Mouse (Mus musculus) erythroid progenitor cell, adult 5-6 weeks (primary cell): ENCODE measurements around the gene Rad17. TPM values are rescaled to one million over a fixed set of nuclear protein-coding genes. Genes with fewer than 3 reads are reported as not detected.

Source experiments
- ATAC-seq: replicated peaks from 2 replicates; pipeline ENCODE4 v1.8.0; 2016; ENCODE audit warnings: moderate number of reproducible peaks, mild to moderate bottlenecking, moderate TSS enrichment, inconsistent platforms; ENCODE audit not compliant: poor library complexity, low FRiP score, severe bottlenecking
- total RNA-seq, 2 experiments: library from RNA; stranded (forward) in 1 of 2; stranded (reverse) in 1 of 2; fragments of 150-400 nt in 1 of 2; fragments of 186-747, 209-891 nt in 1 of 2; gene quantifications; 2 replicates each; pipeline versions ENCODE4 v1.2.3 to v1.2.4; 2015 to 2017; ENCODE audit warnings: low replicate concordance in 2 of 2

Rad17 gene
- total RNA-seq, 2 experiments from 2014 or later: 19.7 to 23.5 TPM

DNA sequence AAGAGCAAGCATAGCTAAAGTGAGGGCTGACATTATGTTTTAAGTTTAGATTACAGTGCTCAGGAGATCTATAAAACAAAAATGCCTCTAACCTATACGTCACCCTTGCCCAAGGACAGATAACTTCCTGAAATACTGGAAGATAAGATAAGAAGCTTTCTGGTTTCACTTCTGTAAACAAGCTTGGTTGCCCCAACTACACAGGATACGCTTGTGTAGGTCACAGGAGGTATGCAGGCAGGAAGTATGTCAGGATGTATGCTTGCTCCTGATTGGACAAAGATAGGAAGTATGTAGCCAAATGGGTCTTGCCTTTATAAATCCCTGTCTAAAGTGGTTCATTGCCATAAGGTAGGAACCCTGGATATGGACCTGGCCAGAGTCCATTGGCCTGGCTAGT, 74.9 kb downstream of the Rad17 start:
- no peak for ATAC-seq

DNA sequence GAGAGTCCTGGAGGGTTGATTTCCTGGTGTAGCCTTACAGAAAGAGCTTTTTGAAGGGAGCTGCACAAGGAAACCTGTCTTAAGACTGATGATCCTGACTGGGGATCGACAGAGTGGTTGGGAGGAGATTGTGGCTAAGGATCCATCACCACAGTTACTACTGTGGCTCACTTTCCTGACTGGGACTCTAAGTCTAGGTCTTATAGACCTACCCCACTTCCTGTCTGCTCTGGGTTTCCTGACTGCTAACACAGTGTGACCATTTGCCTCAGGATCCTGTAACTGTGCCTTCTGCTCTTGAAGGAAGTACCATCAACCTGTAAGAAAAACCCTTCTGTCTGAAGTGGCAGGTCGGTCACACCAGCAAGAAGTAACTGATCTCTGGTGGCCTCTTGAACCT, 80.1 kb downstream of the Rad17 start:
- no peak for ATAC-seq

DNA sequence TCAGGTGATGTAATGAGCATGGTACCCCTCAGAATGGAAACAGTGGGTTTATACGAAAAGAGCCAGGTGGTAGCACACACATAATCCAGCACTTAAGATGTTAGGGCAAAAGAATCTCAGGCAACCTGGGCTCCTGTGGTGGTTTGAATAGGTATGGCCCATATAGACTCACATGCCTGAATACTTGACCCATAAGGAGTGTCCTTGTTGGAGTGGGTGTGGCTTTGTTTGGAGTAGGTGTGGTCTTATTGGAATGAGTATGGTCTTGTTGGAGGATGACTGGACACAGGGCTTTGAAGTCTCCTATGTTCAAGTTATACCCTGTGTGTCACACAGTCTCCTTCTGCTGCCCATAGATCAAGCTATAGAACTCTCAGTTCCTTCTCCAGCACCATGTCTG, 82.5 kb downstream of the Rad17 start:
- no peak for ATAC-seq

Other genes starting within 250 kb of the Rad17 start
- gene Naip1, start 198.2 kb downstream of the Rad17 start, total RNA-seq (2015; ENCODE audit: low replicate concordance): not detected in 2 replicates
- gene Naip1, start 198.2 kb downstream of the Rad17 start, total RNA-seq (2017; ENCODE audit: low replicate concordance): not detected in 2 replicates
- 13.4 and 25.9 TPM in 2 replicates for gene Gtf2h2, start 158.5 kb downstream of the Rad17 start, total RNA-seq (2015; ENCODE audit: low replicate concordance)
- gene Gtf2h2, start 158.5 kb downstream of the Rad17 start, total RNA-seq (2017; ENCODE audit: low replicate concordance): 13.9 and 15.7 TPM in 2 replicates
- not detected in 2 replicates for gene Ocln, start 98.3 kb downstream of the Rad17 start, total RNA-seq (2015; ENCODE audit: low replicate concordance)
- not detected in 2 replicates for gene Ocln, start 98.3 kb downstream of the Rad17 start, total RNA-seq (2017; ENCODE audit: low replicate concordance)
- not detected in 2 replicates for gene Marveld2, start 34.1 kb downstream of the Rad17 start, total RNA-seq (2015; ENCODE audit: low replicate concordance)
- gene Marveld2, start 34.1 kb downstream of the Rad17 start, total RNA-seq (2017; ENCODE audit: low replicate concordance): 0.39 and 1.1 TPM in 2 replicates
- 132 and 133 TPM in 2 replicates for gene Ak6, start 72 bp downstream of the Rad17 start, total RNA-seq (2015; ENCODE audit: low replicate concordance)
- gene Ak6, start 72 bp downstream of the Rad17 start, total RNA-seq (2017; ENCODE audit: low replicate concordance): 47.4 and 85.9 TPM in 2 replicates
- gene Taf9, start 528 bp upstream of the Rad17 start, total RNA-seq (2015; ENCODE audit: low replicate concordance): 14.4 and 42.8 TPM in 2 replicates
- gene Taf9, start 528 bp upstream of the Rad17 start, total RNA-seq (2017; ENCODE audit: low replicate concordance): 12.3 and 30.6 TPM in 2 replicates
- 0.42 and 6.5 TPM in 2 replicates for gene Ccdc125, start 18.7 kb upstream of the Rad17 start, total RNA-seq (2015; ENCODE audit: low replicate concordance)
- gene Ccdc125, start 18.7 kb upstream of the Rad17 start, total RNA-seq (2017; ENCODE audit: low replicate concordance): 4.7 and 8.2 TPM in 2 replicates
- 4.3 and 19.3 TPM in 2 replicates for gene Cdk7, start 79.9 kb upstream of the Rad17 start, total RNA-seq (2015; ENCODE audit: low replicate concordance)
- gene Cdk7, start 79.9 kb upstream of the Rad17 start, total RNA-seq (2017; ENCODE audit: low replicate concordance): 9.4 and 23.6 TPM in 2 replicates
- gene Mrps36, start 93.6 kb upstream of the Rad17 start, total RNA-seq (2015; ENCODE audit: low replicate concordance): 75.3 and 100 TPM in 2 replicates
- 52.8 and 99.2 TPM in 2 replicates for gene Mrps36, start 93.6 kb upstream of the Rad17 start, total RNA-seq (2017; ENCODE audit: low replicate concordance)
- gene Cenph, start 124.8 kb upstream of the Rad17 start, total RNA-seq (2015; ENCODE audit: low replicate concordance): 75.5 and 87.6 TPM in 2 replicates
- 44.6 and 60.3 TPM in 2 replicates for gene Cenph, start 124.8 kb upstream of the Rad17 start, total RNA-seq (2017; ENCODE audit: low replicate concordance)
- 339 and 351 TPM in 2 replicates for gene Ccnb1, start 135.5 kb upstream of the Rad17 start, total RNA-seq (2015; ENCODE audit: low replicate concordance)
- gene Ccnb1, start 135.5 kb upstream of the Rad17 start, total RNA-seq (2017; ENCODE audit: low replicate concordance): 507 and 678 TPM in 2 replicates
- gene Slc30a5, start 182.4 kb upstream of the Rad17 start, total RNA-seq (2015; ENCODE audit: low replicate concordance): 46.1 and 53.0 TPM in 2 replicates
- 33.9 and 47.9 TPM in 2 replicates for gene Slc30a5, start 182.4 kb upstream of the Rad17 start, total RNA-seq (2017; ENCODE audit: low replicate concordance)